Mouse (Mus musculus) intestine, embryonic 15.5 days (tissue): Measurements from ENCODE around the gene Olfr374. TPM values are rescaled to one million over a fixed set of nuclear protein-coding genes. Genes with fewer than 3 reads are reported as not detected.

ENCODE experiments used
- ATAC-seq: fragments of 200-750 bp; cut with Nextera tagmentation; 2 replicates; pipeline ENCODE4 v1.8.0; 2017; ENCODE audit warnings: moderate TSS enrichment, moderate library complexity
- H3K27ac ChIP-seq: fragments of 300-500 bp; sonication (generic); 2 replicates; pipeline ENCODE4 v1.5.1; 2015; ENCODE audit warnings: mild to moderate bottlenecking, inconsistent platforms
- H3K27me3 ChIP-seq: fragments of 300-500 bp; sonication (generic); replicated peaks from 2 replicates; pipeline ENCODE4 v1.6.1; 2015; ENCODE audit warnings: inconsistent platforms
- H3K36me3 ChIP-seq: fragments of 300-500 bp; sonication (generic); 2 replicates; pipeline ENCODE4 v1.6.1; 2015; ENCODE audit warnings: inconsistent platforms
- H3K4me1 ChIP-seq: fragments of 300-500 bp; sonication (generic); replicated peaks from 2 replicates; pipeline ENCODE4 v1.6.1; 2015; ENCODE audit warnings: inconsistent platforms
- H3K4me2 ChIP-seq: fragments of 300-500 bp; sonication (generic); replicated peaks from 2 replicates; pipeline ENCODE4 v1.6.1; 2015; ENCODE audit warnings: mild to moderate bottlenecking, inconsistent platforms
- H3K4me3 ChIP-seq: fragments of 300-500 bp; sonication (generic); replicated peaks from 2 replicates; pipeline ENCODE4 v1.5.1; 2015; ENCODE audit warnings: inconsistent platforms
- H3K9ac ChIP-seq: fragments of 300-500 bp; sonication (generic); 2 replicates; pipeline ENCODE4 v1.6.1; 2015; ENCODE audit warnings: inconsistent platforms
- H3K9me3 ChIP-seq: fragments of 300-500 bp; sonication (generic); 2 replicates; pipeline ENCODE4 v1.6.1; 2016; ENCODE audit warnings: inconsistent platforms
- WGBS: fragments of 180-500 bp; shearing (Covaris S2); methylation state at CpG from one replicate; pipeline ENCODE4 v1.1.7; 2015; 5-methylcytosine and 5-hydroxymethylcytosine counted together
- polyA plus RNA-seq: library from polyadenylated mRNA; unstranded; fragments of >200 nt; fragmentation: Nextera tagmentation; extraction: Ambion mirVana; gene quantifications from 2 replicates; pipeline ENCODE4 v1.2.1, GENCODE M21; 2015

Gene Olfr374
- polyA plus RNA-seq, 1 experiment from 2014 or later: 0.04 TPM

- Histone ChIP-seq H3K4me1 (peaks cover 17% of the 10 kb centered on the region; the same call in 1 of the 2 replicates), H3K36me3 (peaks cover 32% of the 10 kb centered on the region), H3K27me3 (no peaks in the 10 kb centered on the region), H3K9ac (no peak overlapping the region), H3K27ac (0 out of 2 replicates have a peak overlapping the region, but pooled peaks have one; percentile 13), H3K9me3 (no peaks in the 10 kb centered on the region), H3K4me2 (no peak overlapping the region), H3K4me3 (no peak overlapping the region)
- ATAC-seq: no peak
- 96% methylated on average over 5 of the region's 5 CpGs for WGBS
Measured at GRCm38 (mm10) chr8:72138456-72138855, 31.6 kb downstream of the Olfr374 start.

DNA sequence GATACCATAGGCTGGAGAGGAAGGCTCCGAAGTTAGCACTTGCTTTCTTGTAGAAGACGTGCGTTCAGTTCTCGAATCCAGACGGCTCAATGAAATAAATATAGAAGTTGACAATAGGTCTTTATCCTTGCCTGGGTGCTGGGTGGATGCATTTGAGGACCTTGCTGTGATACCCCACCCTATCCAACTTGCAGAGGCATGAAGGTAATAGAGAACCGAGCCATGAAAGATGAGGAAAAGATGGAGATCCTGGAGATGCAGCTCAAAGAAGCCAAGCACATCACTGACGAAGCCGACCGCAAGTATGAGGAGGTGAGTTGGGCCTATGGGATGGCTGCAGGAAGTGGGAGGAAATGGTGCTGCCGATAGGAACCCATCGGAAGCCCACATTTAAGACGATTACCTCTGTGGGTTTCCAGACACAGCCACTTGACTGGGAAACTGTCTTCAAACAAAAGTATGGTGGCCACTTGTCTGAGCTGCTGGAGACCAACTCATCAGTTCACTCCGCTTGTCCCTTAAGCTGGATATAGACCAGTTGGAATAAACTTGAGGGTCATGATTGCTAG lies 36.5 kb downstream of the Olfr374 start:
- Histone ChIP-seq H3K9ac (no peak overlapping the region), H3K4me2 (no peak overlapping the region), H3K27me3 (no peaks in the 10 kb centered on the region), H3K36me3 (peaks cover 60% of the 10 kb centered on the region), H3K4me3 (no peak overlapping the region), H3K9me3 (no peaks in the 10 kb centered on the region), H3K4me1 (0 out of 2 replicates have a peak, but pooled peaks cover 2% of the 10 kb centered on the region), H3K27ac (0 out of 2 replicates have a peak overlapping the region, but pooled peaks have one; percentile 6)
- no peak for ATAC-seq
- WGBS: 93% methylated on average over 13 of the region's 13 CpGs

GRCm38 (mm10) chr8:72144345-72144975 lies 37.6 kb downstream of the Olfr374 start:
- no peak for ATAC-seq

DNA sequence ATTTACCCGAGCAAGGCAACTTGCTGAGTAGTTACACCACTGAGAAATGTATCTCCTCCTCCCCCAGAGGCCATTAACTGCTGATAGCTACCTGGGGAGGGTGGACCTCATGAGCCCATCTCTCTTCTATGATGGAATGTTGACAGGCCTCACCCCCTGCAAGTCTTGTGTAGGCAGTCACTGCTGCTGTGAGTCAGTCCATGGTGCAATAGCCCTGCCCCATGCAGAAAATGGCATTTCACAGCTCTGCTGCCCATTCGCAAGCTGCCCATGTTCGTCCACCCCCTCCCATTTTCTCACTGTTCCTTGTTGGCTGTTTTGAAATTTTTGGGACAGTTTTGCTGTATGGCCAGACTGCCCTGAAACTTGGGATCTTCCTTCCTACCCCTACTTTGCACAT lies 38.7 kb downstream of the Olfr374 start:
- H3K4me2 ChIP-seq: no peak overlapping the region
- no peak overlapping the region for H3K4me3 ChIP-seq
- no peaks in the 10 kb centered on the region for H3K4me1 ChIP-seq
- no peaks in the 10 kb centered on the region for H3K27me3 ChIP-seq
- H3K9me3 ChIP-seq: no peaks in the 10 kb centered on the region
- no peak for ATAC-seq
- WGBS: 88% methylated on average over 3 of the region's 3 CpGs
- H3K27ac ChIP-seq: no peak overlapping the region
- peaks cover 50% of the 10 kb centered on the region for H3K36me3 ChIP-seq
- H3K9ac ChIP-seq: no peak overlapping the region

More at GRCm38 (mm10) chr8:72144345-72144975, 37.6 kb downstream of the Olfr374 start:
- H3K4me2 ChIP-seq: no peak overlapping the region
- H3K27me3 ChIP-seq: no peaks in the 10 kb centered on the region
- no peak overlapping the region for H3K27ac ChIP-seq
- no peaks in the 10 kb centered on the region for H3K4me1 ChIP-seq
- H3K36me3 ChIP-seq: peaks cover 57% of the 10 kb centered on the region
- H3K9ac ChIP-seq: no peak overlapping the region
- no peaks in the 10 kb centered on the region for H3K9me3 ChIP-seq
- no peak overlapping the region for H3K4me3 ChIP-seq
- 83% methylated on average over 5 of the region's 5 CpGs for whole genome bisulfite sequencing

DNA sequence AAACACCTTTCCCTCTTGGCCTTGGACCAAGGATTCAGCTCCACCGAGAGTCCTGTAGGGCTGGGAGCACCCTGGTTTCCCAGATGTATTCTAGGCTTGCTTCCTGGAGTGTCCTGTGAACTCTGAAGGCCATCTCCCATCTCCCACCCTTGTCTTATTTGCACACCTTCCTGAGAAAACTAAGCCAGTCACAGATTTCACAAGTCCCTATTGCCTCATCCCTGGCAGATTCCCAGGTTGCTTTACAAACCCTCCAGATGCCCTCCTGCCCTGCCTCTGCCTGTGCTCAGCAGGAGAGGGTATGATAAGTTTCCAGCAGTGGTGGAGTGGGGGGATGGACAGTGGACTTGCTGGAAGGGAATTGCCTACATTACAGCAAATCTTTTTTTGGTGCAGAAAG lies 39.2 kb downstream of the Olfr374 start:
- Histone ChIP-seq H3K4me1 (no peaks in the 10 kb centered on the region), H3K9ac (no peak overlapping the region), H3K4me2 (no peak overlapping the region), H3K27ac (no peak overlapping the region), H3K36me3 (peaks cover 51% of the 10 kb centered on the region), H3K9me3 (no peaks in the 10 kb centered on the region), H3K4me3 (no peak overlapping the region), H3K27me3 (no peaks in the 10 kb centered on the region)
- ATAC-seq: no peak
- 83% methylated on average over 1 of the region's 1 CpGs for WGBS

GRCm38 (mm10) chr8:72146556-72146955 lies 39.7 kb downstream of the Olfr374 start:
- Histone ChIP-seq H3K4me1 (no peaks in the 10 kb centered on the region), H3K27me3 (no peaks in the 10 kb centered on the region), H3K27ac (peak overlapping the region; percentile 19; the same call in 1 of the 2 replicates), H3K36me3 (peaks cover 55% of the 10 kb centered on the region), H3K9me3 (no peaks in the 10 kb centered on the region), H3K9ac (no peak overlapping the region), H3K4me2 (no peak overlapping the region), H3K4me3 (no peak overlapping the region)
- 86% methylated on average over 3 of the region's 3 CpGs for WGBS
- no peak for ATAC-seq

DNA sequence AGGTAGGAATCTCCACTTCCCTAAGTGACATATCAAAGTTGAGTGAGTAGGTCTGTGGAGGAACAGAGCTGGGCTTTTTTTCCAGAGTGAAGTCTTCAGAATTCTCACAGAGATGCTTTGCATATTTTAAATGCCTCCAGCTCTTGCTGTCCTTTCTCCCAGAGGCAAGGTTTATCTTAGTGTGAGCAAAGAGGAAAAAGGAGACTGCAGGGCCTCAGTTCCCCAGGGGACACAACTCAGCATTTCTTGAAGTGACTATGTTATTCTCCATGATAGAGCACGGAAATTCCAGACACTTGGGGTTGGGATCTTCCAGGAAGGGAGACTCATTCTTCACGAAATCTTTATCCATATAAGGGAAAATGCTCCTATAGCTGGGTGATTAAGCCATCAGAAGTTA lies 40.4 kb downstream of the Olfr374 start:
- Histone ChIP-seq H3K27me3 (no peaks in the 10 kb centered on the region), H3K4me1 (no peaks in the 10 kb centered on the region), H3K36me3 (peaks cover 52% of the 10 kb centered on the region), H3K27ac (peak overlapping the region; percentile 19; the same call in 1 of the 2 replicates), H3K9me3 (no peaks in the 10 kb centered on the region), H3K4me3 (no peak overlapping the region), H3K4me2 (no peak overlapping the region), H3K9ac (no peak overlapping the region)
- no peak for ATAC-seq
- WGBS: 48% methylated on average over 2 of the region's 2 CpGs

DNA sequence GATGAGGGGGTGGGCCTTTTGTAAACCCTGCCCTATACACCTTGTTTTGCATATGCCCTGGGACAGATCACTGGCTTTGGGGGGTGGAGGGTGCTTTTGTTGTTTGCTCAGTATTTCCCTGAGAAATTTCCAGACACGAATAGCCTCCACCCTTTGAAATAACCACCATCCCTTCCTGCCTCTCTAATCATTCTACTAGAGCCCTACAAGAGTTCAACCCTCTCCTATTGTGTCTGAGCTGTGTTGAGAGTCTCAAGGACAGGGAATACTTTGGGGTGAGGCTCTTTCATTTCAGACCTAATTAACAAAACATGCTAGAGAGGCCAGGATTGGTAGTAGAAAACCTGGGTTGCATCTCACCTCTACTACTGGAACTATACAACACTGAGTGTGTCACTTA lies 42.2 kb downstream of the Olfr374 start:
- 80% methylated on average over 1 of the region's 1 CpGs for WGBS
- no peak overlapping the region for H3K4me3 ChIP-seq
- no peaks in the 10 kb centered on the region for H3K4me1 ChIP-seq
- H3K9ac ChIP-seq: no peak overlapping the region
- no peak for ATAC-seq
- no peaks in the 10 kb centered on the region for H3K9me3 ChIP-seq
- no peak overlapping the region for H3K4me2 ChIP-seq
- H3K27me3 ChIP-seq: no peaks in the 10 kb centered on the region
- no peak overlapping the region for H3K27ac ChIP-seq
- H3K36me3 ChIP-seq: peaks cover 41% of the 10 kb centered on the region

DNA sequence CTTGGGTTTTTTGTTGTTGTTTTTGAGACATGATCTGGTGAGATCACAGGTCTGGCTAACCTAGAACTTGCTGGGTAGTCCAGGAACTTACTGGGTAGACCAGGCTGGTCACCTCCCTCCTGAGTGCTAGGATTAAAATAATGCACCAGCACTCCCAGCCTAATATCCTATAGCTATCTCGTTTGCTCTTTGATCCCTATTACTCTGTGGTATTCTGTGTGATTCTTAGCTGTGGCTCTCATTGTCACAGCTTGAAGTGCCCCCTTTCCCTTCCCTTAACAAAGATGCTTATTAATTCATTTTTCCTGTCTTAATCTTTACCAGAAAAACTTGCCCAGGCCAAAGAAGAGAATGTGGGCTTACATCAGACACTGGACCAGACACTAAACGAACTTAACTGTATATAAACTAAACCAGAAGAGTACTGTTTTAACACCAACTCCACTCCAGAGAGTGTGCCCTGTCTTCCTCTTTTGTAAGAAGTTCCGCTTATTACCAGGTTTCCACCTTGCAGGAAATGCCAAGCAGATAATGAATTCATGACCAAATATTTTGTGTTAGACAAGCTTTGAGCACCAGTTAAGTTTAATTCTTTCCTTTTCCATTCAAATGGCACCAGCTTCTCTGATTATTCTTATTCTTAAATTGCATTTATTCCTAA lies 44.7 kb downstream of the Olfr374 start:
- WGBS: 82% methylated on average over 3 of the region's 3 CpGs
- Histone ChIP-seq H3K4me1 (no peaks in the 10 kb centered on the region), H3K9me3 (no peaks in the 10 kb centered on the region), H3K27me3 (no peaks in the 10 kb centered on the region), H3K36me3 (peaks cover 31% of the 10 kb centered on the region), H3K27ac (no peak overlapping the region), H3K4me2 (no peak overlapping the region), H3K9ac (no peak overlapping the region), H3K4me3 (no peak overlapping the region)
- ATAC-seq: no peak

GRCm38 (mm10) chr8:72153382-72153781 lies 46.5 kb downstream of the Olfr374 start:
- H3K4me1 ChIP-seq: no peaks in the 10 kb centered on the region
- ATAC-seq: no peak
- no peak overlapping the region for H3K4me2 ChIP-seq
- no peak overlapping the region for H3K9ac ChIP-seq
- no peaks in the 10 kb centered on the region for H3K27me3 ChIP-seq
- H3K36me3 ChIP-seq: peaks cover 14% of the 10 kb centered on the region
- no peak overlapping the region for H3K27ac ChIP-seq
- H3K4me3 ChIP-seq: no peak overlapping the region
- H3K9me3 ChIP-seq: no peaks in the 10 kb centered on the region

- 71% methylated on average over 2 of the region's 2 CpGs for WGBS
- H3K4me3 ChIP-seq: no peak overlapping the region
- H3K9ac ChIP-seq: no peak overlapping the region
- ATAC-seq: no peak
- no peak overlapping the region for H3K27ac ChIP-seq
- no peaks in the 10 kb centered on the region; the same call in 1 of the 2 replicates for H3K36me3 ChIP-seq
- no peaks in the 10 kb centered on the region for H3K9me3 ChIP-seq
- peaks cover 8% of the 10 kb centered on the region for H3K4me1 ChIP-seq
- no peaks in the 10 kb centered on the region for H3K27me3 ChIP-seq
- no peak overlapping the region for H3K4me2 ChIP-seq
Measured at GRCm38 (mm10) chr8:72158096-72158495, 51.3 kb downstream of the Olfr374 start.

DNA sequence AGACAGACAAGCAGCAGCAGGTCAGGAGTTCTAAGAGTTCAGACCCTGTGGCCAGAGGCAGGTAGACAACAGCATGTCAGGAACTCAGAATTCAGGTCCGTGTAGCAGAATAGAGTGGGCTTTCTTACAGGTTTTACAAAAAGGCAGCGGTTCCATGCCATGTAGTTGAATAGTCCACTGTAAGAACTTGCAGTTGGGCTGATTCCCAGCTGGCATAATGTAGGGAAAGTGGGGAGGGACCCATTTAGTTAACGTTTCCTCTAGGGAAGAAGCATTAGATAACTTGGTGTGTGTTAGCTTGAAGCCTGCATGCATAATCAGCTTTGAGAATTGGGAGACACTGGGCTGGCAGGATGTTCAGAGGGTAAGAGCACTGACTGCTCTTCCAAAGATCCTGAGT lies 51.9 kb downstream of the Olfr374 start:
- Histone ChIP-seq H3K27ac (no peak overlapping the region), H3K27me3 (no peaks in the 10 kb centered on the region), H3K4me2 (no peak overlapping the region), H3K36me3 (no peaks in the 10 kb centered on the region), H3K4me1 (peaks cover 8% of the 10 kb centered on the region), H3K9me3 (no peaks in the 10 kb centered on the region), H3K9ac (no peak overlapping the region), H3K4me3 (no peak overlapping the region)
- no peak for ATAC-seq
- 79% methylated on average over 3 of the region's 3 CpGs for WGBS
